Mouse (Mus musculus) spleen, adult 10 weeks (tissue): ENCODE measurements around the gene Stxbp1. TPM values are rescaled to one million over a fixed set of nuclear protein-coding genes. Genes with fewer than 3 reads are reported as not detected.

Experiments used
- polyA plus RNA-seq: library from polyadenylated mRNA; stranded (reverse); fragments of 350-450 nt; fragmentation: Illumina TruSeq; extraction: RNeasy Lipid Tissue Mini Kit (QIAGEN cat#74804); gene quantifications from one replicate; pipeline ENCODE4 v1.2.3, GENCODE M21; 2015; ENCODE audit warnings: low replicate concordance; ENCODE audit not compliant: insufficient read depth

The Stxbp1 gene
- 7.0 TPM for polyA plus RNA-seq

GRCm38 (mm10) chr2:32846805-32847467 lies at the start of gene Stxbp1:
Stxbp1 (minus strand) TSS chr2:32847245.

GRCm38 (mm10) chr2:32875675-32876489 lies 28.8 kb upstream of the Stxbp1 start, which contains the start of gene Fam129b:
Fam129b (plus strand) TSS chr2:32876114.

GRCm38 (mm10) chr2:32784048-32784681 lies 62.9 kb downstream of the Stxbp1 start, which contains the start of gene Cfap157:
Cfap157 (minus strand) TSS chr2:32784428.

GRCm38 (mm10) chr2:32775359-32776074 lies 71.5 kb downstream of the Stxbp1 start, which contains the start of the genes Ttc16 and Ptrh1:
Ttc16 (minus strand) TSS chr2:32775633.
Ptrh1 (plus strand) TSS chr2:32775786.

GRCm38 (mm10) chr2:32757056-32757845 lies 89.8 kb downstream of the Stxbp1 start, which contains the start of gene Tor2a:
Tor2a (plus strand) TSS chr2:32757234.

GRCm38 (mm10) chr2:32740916-32741272 lies 106.2 kb downstream of the Stxbp1 start, which contains the start of gene 6330409D20Rik:
6330409D20Rik (minus strand) TSS chr2:32741016.

Other genes starting within 250 kb of the Stxbp1 start
- gene St6galnac6, start 247.5 kb downstream of the Stxbp1 start, polyA plus RNA-seq: 11.3 TPM
- gene Ak1, start 225.5 kb downstream of the Stxbp1 start, polyA plus RNA-seq: 6.3 TPM
- 19.9 TPM for gene Eng, start 200.7 kb downstream of the Stxbp1 start, polyA plus RNA-seq
- gene Fpgs, start 143.1 kb downstream of the Stxbp1 start, polyA plus RNA-seq: 9.0 TPM
- 102 TPM for gene Cdk9, start 134.2 kb downstream of the Stxbp1 start, polyA plus RNA-seq
- gene Sh2d3c, start 126.2 kb downstream of the Stxbp1 start, polyA plus RNA-seq: 19.7 TPM
- not detected for gene 6330409D20Rik, start 106.2 kb downstream of the Stxbp1 start, polyA plus RNA-seq
- 12.6 TPM for gene Tor2a, start 90.0 kb downstream of the Stxbp1 start, polyA plus RNA-seq
- gene Ttc16, start 71.6 kb downstream of the Stxbp1 start, polyA plus RNA-seq: 0.12 TPM
- gene Ptrh1, start 71.5 kb downstream of the Stxbp1 start, polyA plus RNA-seq: 2.1 TPM
- not detected for gene Cfap157, start 62.8 kb downstream of the Stxbp1 start, polyA plus RNA-seq
- gene Fam129b, start 28.9 kb upstream of the Stxbp1 start, polyA plus RNA-seq: 3.2 TPM
- gene Rpl12, start 114.3 kb upstream of the Stxbp1 start, polyA plus RNA-seq: 2,666 TPM
- 5.3 TPM for gene Lrsam1, start 114.4 kb upstream of the Stxbp1 start, polyA plus RNA-seq
- 2.0 TPM for gene Slc2a8, start 134.8 kb upstream of the Stxbp1 start, polyA plus RNA-seq